Mouse (Mus musculus) hindbrain, embryonic 16.5 days (tissue): ENCODE data around the gene 4931417E11Rik. TPM values are rescaled to one million over a fixed set of nuclear protein-coding genes. Genes with fewer than 3 reads are reported as not detected.

Experiments
- ATAC-seq: fragments of 200-750 bp; cut with Nextera tagmentation; 2 replicates; pipeline ENCODE4 v1.8.0; 2017; ENCODE audit warnings: moderate TSS enrichment, moderate library complexity
- H3K27ac ChIP-seq: fragments of 300-500 bp; sonication (generic); 2 replicates; pipeline ENCODE4 v1.5.1; 2014; ENCODE audit warnings: low read depth, mild to moderate bottlenecking, control low read depth, low read length, moderate library complexity
- H3K27me3 ChIP-seq: fragments of 300-500 bp; sonication (generic); replicated peaks from 2 replicates; pipeline ENCODE4 v1.6.1; 2014; ENCODE audit warnings: low read length; ENCODE audit not compliant: control insufficient read depth, insufficient read depth
- H3K36me3 ChIP-seq: fragments of 300-500 bp; sonication (generic); 2 replicates; pipeline ENCODE4 v1.6.1; 2014; ENCODE audit warnings: mild to moderate bottlenecking, low read length, moderate library complexity, mixed read lengths; ENCODE audit not compliant: control insufficient read depth, insufficient read depth
- H3K4me1 ChIP-seq: fragments of 300-500 bp; sonication (generic); 2 replicates; pipeline ENCODE4 v1.6.1; 2014; ENCODE audit warnings: low read depth, low read length; ENCODE audit not compliant: control insufficient read depth, insufficient read depth
- H3K4me2 ChIP-seq: fragments of 300-500 bp; sonication (generic); 2 replicates; pipeline ENCODE4 v1.6.1; 2014; ENCODE audit warnings: mild to moderate bottlenecking, low read length, control low read depth, moderate library complexity
- H3K4me3 ChIP-seq: fragments of 300-500 bp; sonication (generic); 2 replicates; pipeline ENCODE4 v1.5.1; 2014; ENCODE audit warnings: mild to moderate bottlenecking, low read length, control low read depth, moderate library complexity
- H3K9ac ChIP-seq: fragments of 300-500 bp; sonication (generic); 2 replicates; pipeline ENCODE4 v1.6.1; 2014; ENCODE audit warnings: low read depth, mild to moderate bottlenecking, control low read depth, low read length, moderate library complexity
- H3K9me3 ChIP-seq: fragments of 300-500 bp; sonication (generic); 2 replicates; pipeline ENCODE4 v1.6.1; 2014; ENCODE audit warnings: mild to moderate bottlenecking, low read length, moderate library complexity; ENCODE audit not compliant: control insufficient read depth
- WGBS: fragments of 180-500 bp; shearing (Covaris S2); extraction: QIAGEN DNeasy Blood & Tissue Kit; methylation state at CpG from one replicate; pipeline ENCODE4 v1.1.7; 2014; 5-methylcytosine and 5-hydroxymethylcytosine counted together
- polyA plus RNA-seq: library from polyadenylated mRNA; unstranded; fragments of >200 nt; fragmentation: Nextera tagmentation; extraction: Ambion mirVana; gene quantifications from 2 replicates; pipeline ENCODE4 v1.2.1, GENCODE M21; 2015

The 4931417E11Rik gene
- polyA plus RNA-seq, 1 experiment from 2014 or later: not detected

- Histone ChIP-seq H3K4me1 (peaks cover 5% of the 10 kb centered on the region), H3K27me3 (no peaks in the 10 kb centered on the region), H3K36me3 (no peaks in the 10 kb centered on the region), H3K27ac (no peak overlapping the region), H3K4me2 (peak overlapping the region; percentile 37), H3K9ac (no peak overlapping the region), H3K4me3 (no peak overlapping the region), H3K9me3 (no peaks in the 10 kb centered on the region)
- ATAC-seq: peak; percentile 65; the same call in 1 of the 2 replicates
- WGBS: 20% methylated on average over 14 of the region's 14 CpGs
These were observed 40.7 kb downstream of the 4931417E11Rik start for GRCm38 (mm10) chr6:73428618-73429336.

- H3K4me2 ChIP-seq: no peak overlapping the region
- no peak overlapping the region for H3K4me3 ChIP-seq
- H3K27ac ChIP-seq: no peak overlapping the region
- peaks cover 5% of the 10 kb centered on the region for H3K4me1 ChIP-seq
- H3K36me3 ChIP-seq: no peaks in the 10 kb centered on the region
- peak; percentile 65; the same call in 1 of the 2 replicates for ATAC-seq
- no peak overlapping the region for H3K9ac ChIP-seq
- no peaks in the 10 kb centered on the region for H3K9me3 ChIP-seq
- H3K27me3 ChIP-seq: no peaks in the 10 kb centered on the region
- 11% methylated on average over 1 of the region's 1 CpGs for WGBS
These were observed 42.1 kb downstream of the 4931417E11Rik start for GRCm38 (mm10) chr6:73427273-73427812.

Other genes with a start within 250 kb of the 4931417E11Rik start
- 0.37 and 0.43 TPM in 2 replicates for gene Dnah6, start 248.0 kb downstream of the 4931417E11Rik start, polyA plus RNA-seq
- gene Suclg1, start 221.3 kb downstream of the 4931417E11Rik start, polyA plus RNA-seq: 137 and 151 TPM in 2 replicates